Mouse (Mus musculus) limb, embryonic 12.5 days (tissue): ENCODE measurements around the gene Sgcb. TPM values are rescaled to one million over a fixed set of nuclear protein-coding genes. Genes with fewer than 3 reads are reported as not detected.

Experiments
- ATAC-seq: fragments of 200-750 bp; cut with Nextera tagmentation; 2 replicates; pipeline ENCODE4 v1.8.0; 2017; ENCODE audit warnings: low read depth, moderate TSS enrichment; ENCODE audit not compliant: insufficient number of reproducible peaks, insufficient read depth, low FRiP score, low TSS enrichment
- H3K27ac ChIP-seq: fragments of 300-500 bp; sonication (generic); 2 replicates; pipeline ENCODE4 v1.5.1; 2016; ENCODE audit warnings: mild to moderate bottlenecking, moderate library complexity
- H3K27me3 ChIP-seq: fragments of 300-500 bp; sonication (generic); 2 replicates; pipeline ENCODE4 v1.6.1; 2016; ENCODE audit warnings: mild to moderate bottlenecking, moderate library complexity
- H3K36me3 ChIP-seq: fragments of 300-500 bp; sonication (generic); 2 replicates; pipeline ENCODE4 v1.6.1; 2016; ENCODE audit warnings: mild to moderate bottlenecking, moderate library complexity
- H3K4me1 ChIP-seq: fragments of 300-500 bp; sonication (generic); replicated peaks from 2 replicates; pipeline ENCODE4 v1.6.1; 2016
- H3K4me2 ChIP-seq: fragments of 300-500 bp; sonication (generic); 2 replicates; pipeline ENCODE4 v1.6.1; 2016; ENCODE audit warnings: mild to moderate bottlenecking, moderate library complexity
- H3K4me3 ChIP-seq: fragments of 300-500 bp; sonication (generic); replicated peaks from 2 replicates; pipeline ENCODE4 v1.5.1; 2016; ENCODE audit warnings: mild to moderate bottlenecking
- H3K9ac ChIP-seq: fragments of 300-500 bp; sonication (generic); replicated peaks from 2 replicates; pipeline ENCODE4 v1.6.1; 2016; ENCODE audit warnings: mild to moderate bottlenecking, moderate library complexity
- H3K9me3 ChIP-seq: fragments of 300-500 bp; sonication (generic); 2 replicates; pipeline ENCODE4 v1.6.1; 2016; ENCODE audit warnings: mild to moderate bottlenecking, moderate library complexity
- WGBS: fragments of 180-500 bp; shearing (Covaris S2); methylation state at CpG from one replicate; pipeline ENCODE4 v1.1.7; 2016; 5-methylcytosine and 5-hydroxymethylcytosine counted together
- polyA plus RNA-seq: library from polyadenylated mRNA; unstranded; fragments of >200 nt; fragmentation: Nextera tagmentation; extraction: Ambion mirVana; gene quantifications from 2 replicates; pipeline ENCODE4 v1.2.1, GENCODE M21; 2016

Sgcb gene
- 35.1 and 38.2 TPM in 2 replicates for polyA plus RNA-seq

DNA sequence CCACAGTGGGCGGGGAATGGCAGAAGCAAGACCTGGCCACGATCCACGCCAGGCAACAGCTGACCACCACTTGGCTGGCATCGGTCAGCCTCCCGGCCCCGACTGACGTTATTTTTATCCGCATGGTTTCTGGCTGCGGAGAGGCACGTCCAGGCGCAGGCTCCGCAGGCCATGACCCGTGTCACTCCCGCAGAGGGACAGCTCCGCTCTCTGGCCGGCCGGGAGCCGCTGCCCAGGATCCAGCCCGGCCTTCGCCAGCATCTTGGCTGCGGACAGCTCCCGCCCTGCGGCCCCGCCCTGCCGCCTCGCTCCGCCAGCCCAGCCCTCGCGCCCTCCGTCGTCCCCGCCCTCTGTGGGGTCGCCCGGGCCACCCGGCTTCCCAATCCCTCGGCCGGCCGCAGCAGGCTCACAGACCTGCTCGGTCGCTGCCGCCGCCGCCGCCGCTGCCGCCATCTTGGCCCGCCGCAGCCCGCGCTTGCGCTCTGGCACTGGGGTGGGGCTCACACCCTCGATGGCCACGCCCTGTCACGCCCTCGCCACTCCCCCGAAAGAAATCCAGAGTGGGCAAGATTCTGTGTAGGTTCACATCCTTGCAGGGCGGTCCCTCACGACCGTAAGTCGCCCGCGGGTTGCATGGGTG is at the start of gene Sgcb:
TSS of gene Sgcb (minus strand) at position 530 of the 640 bp plus-strand sequence.
- H3K9me3 ChIP-seq = no peaks in the 10 kb centered on the region
- peaks cover 50% of the 10 kb centered on the region for H3K27me3 ChIP-seq
- peak within 1 kb of the TSS; percentile 70; the same call in 1 of the 2 replicates for H3K27ac ChIP-seq
- peak within 1 kb of the TSS; percentile 78 for H3K9ac ChIP-seq
- H3K36me3 ChIP-seq = peaks cover 13% of the 10 kb centered on the region
- peak within 1 kb of the TSS; percentile 90 for H3K4me3 ChIP-seq
- WGBS = under 1% methylated on average over 55 of the region's 62 CpGs
- peak; percentile 80 for ATAC-seq
- H3K4me1 ChIP-seq = peaks cover 39% of the 10 kb centered on the region
- peak within 1 kb of the TSS; percentile 83 for H3K4me2 ChIP-seq

DNA sequence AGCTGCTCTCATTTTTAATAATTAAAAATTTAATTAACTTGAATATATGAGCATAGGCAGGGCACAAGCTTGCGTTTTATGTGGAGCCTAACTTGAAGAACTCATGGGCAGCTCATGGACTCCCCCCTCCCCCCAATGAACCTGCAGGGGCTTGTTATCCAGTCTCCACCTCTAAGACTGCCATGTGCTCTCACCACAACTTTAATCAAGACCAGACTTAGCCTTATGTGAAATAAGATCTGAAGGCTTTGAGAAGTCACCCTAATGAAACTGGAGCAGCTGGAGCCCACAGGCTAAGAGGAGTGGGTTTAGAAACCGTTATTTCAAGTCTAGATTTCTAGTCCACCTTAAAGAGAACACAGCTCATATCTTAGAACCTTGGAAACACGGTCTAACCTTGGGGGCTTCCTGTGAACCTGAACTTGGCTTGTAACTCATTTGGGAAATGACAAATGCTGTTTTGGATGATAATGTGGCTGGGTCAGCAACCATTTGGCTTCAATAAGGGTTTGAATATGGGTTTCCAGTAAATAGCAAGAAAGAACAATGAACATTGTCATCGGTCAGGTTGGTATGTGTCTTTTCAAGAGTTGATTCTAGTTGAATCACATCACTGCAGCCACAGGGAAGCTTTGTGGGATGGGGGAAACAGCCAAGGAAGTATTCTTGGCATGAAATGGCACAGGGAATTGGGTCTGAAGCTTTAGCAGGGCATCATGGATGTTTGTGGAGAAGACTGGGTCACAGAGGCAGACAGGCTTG is 46.8 kb upstream of the Sgcb start:
- H3K36me3 ChIP-seq = no peaks in the 10 kb centered on the region
- no peak overlapping the region for H3K4me3 ChIP-seq
- 25% methylated on average over 4 of the region's 4 CpGs for WGBS
- H3K4me1 ChIP-seq = peaks cover 37% of the 10 kb centered on the region
- H3K9ac ChIP-seq = no peak overlapping the region
- no peaks in the 10 kb centered on the region for H3K9me3 ChIP-seq
- peak; percentile 89 for ATAC-seq
- H3K27me3 ChIP-seq = no peaks in the 10 kb centered on the region
- peak overlapping the region; percentile 92 for H3K27ac ChIP-seq
- H3K4me2 ChIP-seq = peak overlapping the region; percentile 11; the same call in 1 of the 2 replicates

DNA sequence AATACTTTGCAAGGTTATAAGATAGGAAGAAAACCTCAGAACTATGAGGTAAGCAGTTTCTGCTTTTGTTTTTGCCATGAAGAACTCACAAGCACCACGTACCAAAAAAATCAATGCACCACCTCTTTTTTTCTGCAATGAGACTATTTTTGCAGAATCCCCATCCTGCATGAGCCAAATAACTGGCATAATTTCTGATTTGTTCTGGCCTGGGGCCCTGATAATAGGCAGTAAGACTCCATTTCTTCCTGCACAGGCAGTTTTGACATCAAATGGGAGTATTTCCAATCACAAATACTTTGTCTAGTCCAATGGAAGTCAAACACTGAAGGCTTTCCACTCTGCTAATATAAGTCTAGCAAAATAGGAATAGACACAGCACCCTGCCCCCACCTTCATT is 46.2 kb upstream of the Sgcb start:
- 65% methylated on average over 1 of the region's 1 CpGs for WGBS
- Histone ChIP-seq H3K4me3 (no peak overlapping the region), H3K27me3 (no peaks in the 10 kb centered on the region), H3K4me2 (no peak overlapping the region), H3K9me3 (no peaks in the 10 kb centered on the region), H3K36me3 (no peaks in the 10 kb centered on the region), H3K27ac (peak overlapping the region; percentile 84), H3K4me1 (peaks cover 37% of the 10 kb centered on the region), H3K9ac (no peak overlapping the region)
- peak; percentile 34; the same call in 1 of the 2 replicates for ATAC-seq

DNA sequence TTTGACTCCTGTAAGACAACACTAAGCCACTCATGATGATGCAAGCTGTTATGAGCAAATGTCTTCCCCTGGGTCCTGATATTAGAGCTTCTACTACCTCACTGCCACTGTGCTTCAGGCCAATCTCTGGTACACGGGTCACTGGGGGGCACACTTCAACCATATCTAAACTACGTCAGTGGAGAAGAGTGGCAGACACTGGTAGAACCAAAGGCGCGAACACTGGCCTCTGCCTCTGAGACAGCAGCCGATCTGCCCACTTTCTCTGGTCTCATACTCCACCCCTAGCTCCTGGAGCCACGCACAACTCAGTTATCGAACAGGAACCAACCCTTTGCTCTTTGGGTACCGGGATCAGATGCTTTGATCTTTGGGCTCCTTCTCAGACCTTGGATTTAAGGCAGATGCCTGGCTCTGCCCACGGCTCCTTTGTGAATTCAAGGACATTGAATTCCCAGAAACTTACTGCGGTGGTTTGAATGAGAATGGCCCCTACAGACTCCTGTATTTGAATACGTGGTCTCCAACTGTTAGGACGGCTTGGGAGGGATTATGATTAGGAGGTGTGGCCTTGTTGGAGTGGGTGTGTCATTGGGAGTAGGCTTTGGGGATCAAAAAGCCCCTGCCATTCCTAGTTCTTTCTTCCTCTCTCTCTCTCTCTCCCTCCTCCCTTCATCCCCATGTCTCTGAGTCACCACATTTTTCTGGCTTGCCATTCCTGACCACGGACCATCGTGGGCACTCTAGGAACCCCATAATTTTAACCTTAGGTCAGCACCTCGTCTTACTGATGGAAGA is 44.3 kb upstream of the Sgcb start:
- Histone ChIP-seq H3K4me2 (no peak overlapping the region), H3K4me3 (no peak overlapping the region), H3K36me3 (no peaks in the 10 kb centered on the region), H3K27ac (no peak overlapping the region), H3K9me3 (no peaks in the 10 kb centered on the region), H3K27me3 (no peaks in the 10 kb centered on the region), H3K9ac (no peak overlapping the region), H3K4me1 (peaks cover 45% of the 10 kb centered on the region)
- WGBS = 42% methylated on average over 15 of the region's 15 CpGs
- no peak for ATAC-seq

DNA sequence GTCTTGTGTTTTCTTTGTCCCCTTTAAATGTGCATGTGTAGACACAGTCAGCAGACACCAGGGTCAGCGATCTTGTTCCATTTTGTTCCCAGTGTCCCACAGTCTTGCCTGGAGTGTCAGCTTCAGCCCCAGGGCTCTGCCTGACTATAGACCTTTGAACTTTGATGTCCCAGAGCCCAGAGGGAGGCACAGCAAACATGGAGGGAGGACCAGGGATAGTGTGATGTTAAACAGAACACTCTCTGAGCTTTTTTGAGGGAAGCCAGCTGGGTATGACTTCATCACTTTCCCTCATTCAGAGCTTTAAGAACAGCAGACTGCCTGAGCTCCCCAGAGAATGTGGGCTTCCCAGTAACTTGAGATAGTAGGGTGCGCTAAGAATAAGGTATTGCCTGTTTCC is 42.6 kb upstream of the Sgcb start:
- H3K4me3 ChIP-seq = no peak overlapping the region
- ATAC-seq = no peak
- H3K4me1 ChIP-seq = peaks cover 45% of the 10 kb centered on the region
- no peak overlapping the region for H3K4me2 ChIP-seq
- H3K9me3 ChIP-seq = no peaks in the 10 kb centered on the region
- no peak overlapping the region for H3K9ac ChIP-seq
- H3K27me3 ChIP-seq = no peaks in the 10 kb centered on the region
- H3K27ac ChIP-seq = no peak overlapping the region
- WGBS = 43% methylated on average over 2 of the region's 2 CpGs
- no peaks in the 10 kb centered on the region for H3K36me3 ChIP-seq

DNA sequence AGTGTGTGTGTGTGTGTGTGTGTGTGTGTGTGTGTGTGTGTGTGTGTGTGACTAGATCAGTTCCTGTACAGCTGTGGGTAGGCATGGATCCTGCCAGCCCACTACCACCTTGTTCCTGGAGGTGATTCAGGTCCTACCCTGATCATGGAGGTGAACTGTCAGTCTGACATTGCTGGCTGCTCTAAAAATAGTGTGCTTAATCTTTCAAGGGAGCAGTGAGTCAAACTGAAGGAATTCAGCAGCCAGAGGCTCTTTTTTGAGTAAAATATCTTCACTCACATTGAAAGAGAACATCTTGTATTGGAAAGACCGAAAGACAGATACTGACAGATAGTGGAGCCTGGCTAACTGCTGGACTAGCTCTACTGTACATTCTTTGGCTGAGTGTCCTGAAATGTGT is 41.0 kb upstream of the Sgcb start:
- H3K27me3 ChIP-seq = no peaks in the 10 kb centered on the region
- no peaks in the 10 kb centered on the region for H3K36me3 ChIP-seq
- H3K4me1 ChIP-seq = peaks cover 30% of the 10 kb centered on the region
- no peak overlapping the region for H3K4me3 ChIP-seq
- H3K27ac ChIP-seq = no peak overlapping the region
- H3K9ac ChIP-seq = no peak overlapping the region
- no peaks in the 10 kb centered on the region for H3K9me3 ChIP-seq
- 89% methylated on average over 1 of the region's 1 CpGs for WGBS
- ATAC-seq = no peak
- H3K4me2 ChIP-seq = no peak overlapping the region

DNA sequence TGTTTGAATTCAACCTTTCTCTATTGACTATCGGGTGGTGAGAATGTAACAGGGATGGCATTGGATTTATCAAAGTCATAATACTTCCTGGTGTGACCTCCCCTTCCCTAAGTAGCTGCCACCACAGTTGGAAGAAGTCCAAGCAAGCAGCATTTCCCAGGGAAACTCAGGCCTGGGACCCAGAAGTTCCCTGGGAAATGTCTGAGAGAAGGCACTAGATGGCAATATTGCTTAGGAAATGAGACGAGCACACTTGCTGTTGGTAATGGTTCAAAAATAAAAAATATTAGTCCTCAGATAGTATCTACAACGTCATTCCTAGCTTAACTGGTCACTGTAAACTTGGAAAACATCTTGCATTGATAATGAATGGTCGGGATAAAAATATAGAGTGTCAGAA is 38.6 kb upstream of the Sgcb start:
- WGBS = 21% methylated on average over 4 of the region's 4 CpGs
- Histone ChIP-seq H3K4me1 (peaks cover 19% of the 10 kb centered on the region), H3K27me3 (no peaks in the 10 kb centered on the region), H3K9ac (no peak overlapping the region), H3K4me2 (no peak overlapping the region), H3K9me3 (no peaks in the 10 kb centered on the region), H3K27ac (no peak overlapping the region), H3K36me3 (no peaks in the 10 kb centered on the region), H3K4me3 (no peak overlapping the region)
- no peak for ATAC-seq

DNA sequence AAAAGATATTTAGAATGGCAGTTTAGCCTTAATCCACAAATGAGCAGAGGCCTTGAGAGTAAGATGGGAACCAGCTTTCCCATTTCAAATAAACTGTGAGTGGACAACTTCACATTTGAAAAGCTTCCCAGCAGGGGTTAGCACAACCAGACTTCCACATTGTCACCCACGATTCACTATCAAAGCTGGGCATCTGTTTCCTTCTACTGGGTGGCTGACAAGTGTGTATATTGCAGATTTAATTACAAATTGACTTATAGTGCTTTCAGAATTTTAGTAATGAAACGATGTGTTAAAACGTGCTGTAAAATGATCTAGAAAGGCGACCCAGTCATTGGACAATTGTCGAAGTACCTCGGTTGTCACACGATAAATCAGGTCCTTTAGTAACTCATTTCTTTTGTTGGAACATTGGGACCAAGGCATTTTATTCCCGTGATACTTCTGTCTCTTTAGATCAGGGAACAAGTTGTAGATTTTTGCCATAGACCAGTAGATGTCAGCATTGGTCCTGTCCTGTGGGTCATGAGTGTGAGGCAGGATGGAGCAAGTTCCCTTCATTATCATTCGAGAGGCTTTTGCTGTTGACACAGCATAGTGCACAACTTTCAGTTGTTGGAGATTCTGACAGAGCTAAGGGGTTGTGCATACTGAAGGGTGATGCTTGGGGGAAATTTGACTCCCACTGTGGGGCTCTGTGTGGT is 36.3 kb upstream of the Sgcb start:
- no peaks in the 10 kb centered on the region for H3K27me3 ChIP-seq
- no peak overlapping the region for H3K4me2 ChIP-seq
- WGBS = 51% methylated on average over 9 of the region's 9 CpGs
- no peak overlapping the region for H3K27ac ChIP-seq
- H3K9me3 ChIP-seq = no peaks in the 10 kb centered on the region
- ATAC-seq = no peak
- peaks cover 19% of the 10 kb centered on the region; the same call in 1 of the 2 replicates for H3K4me1 ChIP-seq
- H3K9ac ChIP-seq = no peak overlapping the region
- H3K4me3 ChIP-seq = no peak overlapping the region
- no peaks in the 10 kb centered on the region for H3K36me3 ChIP-seq

DNA sequence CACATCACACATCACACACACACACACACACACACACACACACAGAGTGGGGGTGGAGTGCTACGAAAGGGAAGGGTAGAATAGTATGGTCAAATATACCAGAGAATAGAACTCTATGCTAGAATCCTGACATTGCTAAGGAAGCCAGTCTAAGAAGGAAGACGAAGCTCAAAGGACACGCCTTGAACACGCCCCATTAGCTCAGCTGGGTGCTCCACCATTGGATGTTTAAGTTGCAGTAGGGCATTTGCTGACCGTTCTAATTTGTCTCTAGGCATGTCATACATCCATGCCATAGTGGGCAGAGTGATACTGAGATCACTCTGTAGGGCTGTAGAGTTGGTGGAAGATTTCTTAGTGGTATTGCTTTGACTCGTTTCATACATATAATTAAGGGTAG is 35.6 kb upstream of the Sgcb start:
- H3K4me2 ChIP-seq = no peak overlapping the region
- H3K27ac ChIP-seq = no peak overlapping the region
- peaks cover 16% of the 10 kb centered on the region; the same call in 1 of the 2 replicates for H3K4me1 ChIP-seq
- no peak for ATAC-seq
- H3K27me3 ChIP-seq = no peaks in the 10 kb centered on the region
- H3K36me3 ChIP-seq = no peaks in the 10 kb centered on the region
- no peak overlapping the region for H3K9ac ChIP-seq
- H3K4me3 ChIP-seq = no peak overlapping the region
- 82% methylated on average over 6 of the region's 6 CpGs for WGBS
- no peaks in the 10 kb centered on the region for H3K9me3 ChIP-seq

DNA sequence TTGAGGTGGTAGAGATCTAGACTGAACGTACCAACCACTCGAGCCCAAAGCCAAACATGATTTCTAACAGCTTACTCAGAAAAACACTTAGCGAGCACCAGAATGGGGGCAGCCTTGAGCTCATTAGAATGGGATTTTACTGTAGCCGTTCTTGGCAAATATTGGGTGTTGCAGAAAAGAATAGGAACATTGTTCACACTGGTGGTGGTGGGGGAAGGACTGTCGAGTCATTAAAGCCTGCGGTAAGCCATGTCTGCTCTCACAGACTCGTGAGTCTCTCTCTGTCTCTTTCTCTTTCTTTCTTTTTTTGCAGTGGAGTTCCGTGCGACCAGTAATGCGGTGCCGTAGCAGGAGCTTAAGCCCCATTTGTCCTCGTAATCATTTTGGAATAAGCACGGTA is 29.0 kb upstream of the Sgcb start:
- H3K4me2 ChIP-seq = peak overlapping the region; percentile 13; the same call in 1 of the 2 replicates
- no peak overlapping the region for H3K4me3 ChIP-seq
- H3K4me1 ChIP-seq = 0 out of 2 replicates have a peak, but pooled peaks cover 13% of the 10 kb centered on the region
- H3K9ac ChIP-seq = no peak overlapping the region
- H3K27me3 ChIP-seq = no peaks in the 10 kb centered on the region
- no peaks in the 10 kb centered on the region for H3K9me3 ChIP-seq
- H3K27ac ChIP-seq = peak overlapping the region; percentile 77
- ATAC-seq = no peak
- 69% methylated on average over 13 of the region's 13 CpGs for WGBS
- H3K36me3 ChIP-seq = no peaks in the 10 kb centered on the region
